In the genomic region with DNA sequence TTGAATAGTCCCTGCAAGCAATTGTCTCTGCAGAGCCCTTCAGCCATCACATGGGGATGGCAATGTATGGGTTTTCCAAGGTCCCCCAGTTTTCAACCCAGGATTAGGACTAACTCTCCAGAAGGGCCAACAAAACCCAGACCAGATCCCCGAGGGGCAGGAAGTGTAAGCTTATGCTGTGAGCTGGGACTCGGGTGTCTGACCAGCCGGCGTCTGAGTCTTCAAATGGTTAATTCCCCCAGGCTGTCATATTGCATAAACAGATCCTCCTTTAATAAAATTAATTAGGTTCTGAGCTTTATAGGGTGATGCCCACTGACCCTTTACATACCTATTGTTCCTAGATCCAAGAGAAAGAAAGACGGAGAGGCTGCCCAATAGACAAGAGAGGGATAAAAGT, we compare ENCODE assay signal across 12 mouse cellular contexts. TPM values are rescaled to one million over a fixed set of nuclear protein-coding genes. Genes with fewer than 3 reads are reported as not detected.
DNase-seq lines count a peak whose midpoint lies in the region; ATAC-seq lines count a peak whose summit lies in the region.
"Had no signal": no experiment of that assay in that cellular context is flagged by ENCODE, and none has a peak within 500 bp of the region (broad histone marks: within the 10 kb centered on the region; RNA-seq: fewer than 3 reads in every experiment).

No protein-coding gene starts in this region.

- H3K36me3 ChIP-seq in kidney, embryonic 15.5 days, result no peaks in the 10 kb centered on the region
- H3K36me3 ChIP-seq in forebrain, embryonic 11.5 days (ENCODE audit: control insufficient read depth, insufficient read depth, low read length), result no peaks in the 10 kb centered on the region
- no peaks in the 10 kb centered on the region for H3K36me3 ChIP-seq in limb, embryonic 11.5 days (ENCODE audit: control insufficient read depth, insufficient read depth, low read length)
- no peaks in the 10 kb centered on the region for H3K36me3 ChIP-seq in neural tube, embryonic 14.5 days (ENCODE audit: control insufficient read depth, insufficient read depth, low read length)

- no peak overlapping the region for H3K27ac ChIP-seq in kidney, embryonic 15.5 days
- H3K27ac ChIP-seq in forebrain, embryonic 11.5 days (ENCODE audit: low read depth, low read length), result no peak overlapping the region
- H3K27ac ChIP-seq in limb, embryonic 11.5 days (replicated peaks; ENCODE audit: low read depth, low read length), result no peak overlapping the region
- H3K27ac ChIP-seq in neural tube, embryonic 14.5 days (ENCODE audit: low read depth, low read length), result no peak overlapping the region

- no peak for ATAC-seq in kidney, embryonic 15.5 days (replicated peaks; ENCODE audit: low FRiP score)
- peak; percentile 44 for ATAC-seq in forebrain, embryonic 11.5 days (replicated peaks; ENCODE audit: low FRiP score)
- no peak for ATAC-seq in limb, embryonic 11.5 days (ENCODE audit: insufficient number of reproducible peaks, low FRiP score, low TSS enrichment, low read depth)
- ATAC-seq in neural tube, embryonic 14.5 days (ENCODE audit: low read depth), result no peak

- DNase-seq in kidney, postnatal 10 days, result no peak
- no peak for DNase-seq in forebrain, embryonic 11.5 days (ENCODE audit: low spot score)
- DNase-seq in limb, embryonic 11.5 days (ENCODE audit: low spot score), result peak; percentile 46
- no peak for DNase-seq in thymus, postnatal 0 days (ENCODE audit: low spot score)
- no peak for DNase-seq in layer of hippocampus, postnatal 10 days (ENCODE audit: low spot score in 2 of 2)
- no peak for DNase-seq in left cerebral cortex, postnatal 25 days (ENCODE audit: low spot score in 2 of 2)
- DNase-seq: kidney, adult 18-20 months; lung, postnatal 36 days had no signal

- H3K4me2 ChIP-seq in kidney, embryonic 15.5 days, result peak overlapping the region; percentile 45
- peak overlapping the region; percentile 53 for H3K4me2 ChIP-seq in forebrain, embryonic 11.5 days (ENCODE audit: low read depth, low read length, severe bottlenecking)
- peak overlapping the region; percentile 43 for H3K4me2 ChIP-seq in limb, embryonic 11.5 days (ENCODE audit: low read depth, severe bottlenecking)
- H3K4me2 ChIP-seq in neural tube, embryonic 14.5 days (ENCODE audit: low read depth, low read length), result peak overlapping the region; percentile 52

- H3K4me1 ChIP-seq in kidney, embryonic 15.5 days, result peaks cover 12% of the 10 kb centered on the region
- H3K4me1 ChIP-seq in forebrain, embryonic 11.5 days (replicated peaks; ENCODE audit: control insufficient read depth, insufficient read depth, low read length), result peaks cover 6% of the 10 kb centered on the region; the same call in 1 of the 2 replicates
- H3K4me1 ChIP-seq in limb, embryonic 11.5 days (ENCODE audit: control insufficient read depth, insufficient read depth, low read length), result peaks cover 16% of the 10 kb centered on the region
- H3K4me1 ChIP-seq in neural tube, embryonic 14.5 days (ENCODE audit: control insufficient read depth, insufficient read depth, low read length), result peaks cover 19% of the 10 kb centered on the region

- intact Hi-C loops in left cerebral cortex, postnatal 25 days (cut with DNase I), result loop anchor here (5.0 kb wide), 1 partner anchor 1797 kb away; no protein-coding TSS in a partner anchor

- H3K4me3 ChIP-seq in kidney, embryonic 15.5 days (replicated peaks), result peak overlapping the region; percentile 17; the same call in 1 of the 2 replicates
- no peak overlapping the region; the same call in 1 of the 2 replicates for H3K4me3 ChIP-seq in forebrain, embryonic 11.5 days (ENCODE audit: low read depth, low read length)
- H3K4me3 ChIP-seq in limb, embryonic 11.5 days (ENCODE audit: low read depth, low read length), result no peak overlapping the region
- peak overlapping the region; percentile 19; the same call in 1 of the 2 replicates for H3K4me3 ChIP-seq in neural tube, embryonic 14.5 days (ENCODE audit: low read depth, low read length)

- H3K9me3 ChIP-seq in kidney, embryonic 15.5 days (replicated peaks), result no peaks in the 10 kb centered on the region
- no peaks in the 10 kb centered on the region for H3K9me3 ChIP-seq in forebrain, embryonic 11.5 days (ENCODE audit: control insufficient read depth, low read length)
- H3K9me3 ChIP-seq in limb, embryonic 11.5 days (ENCODE audit: control insufficient read depth, low read length), result no peaks in the 10 kb centered on the region
- no peaks in the 10 kb centered on the region for H3K9me3 ChIP-seq in neural tube, embryonic 14.5 days (ENCODE audit: control insufficient read depth, low read length)

- no peak overlapping the region for H3K9ac ChIP-seq in kidney, embryonic 15.5 days
- H3K9ac ChIP-seq in forebrain, embryonic 11.5 days (ENCODE audit: low read length), result peak overlapping the region; percentile 0; the same call in 1 of the 2 replicates
- no peak overlapping the region for H3K9ac ChIP-seq in limb, embryonic 11.5 days (ENCODE audit: low read length)
- H3K9ac ChIP-seq in neural tube, embryonic 14.5 days (replicated peaks; ENCODE audit: low read depth, low read length), result no peak overlapping the region

- H3K27me3 ChIP-seq in kidney, embryonic 15.5 days, result peaks cover 78% of the 10 kb centered on the region
- peaks cover 2% of the 10 kb centered on the region; the same call in 1 of the 2 replicates for H3K27me3 ChIP-seq in forebrain, embryonic 11.5 days (ENCODE audit: control insufficient read depth, insufficient read depth, low read length)
- no peaks in the 10 kb centered on the region for H3K27me3 ChIP-seq in limb, embryonic 11.5 days (ENCODE audit: control insufficient read depth, insufficient read depth, low read length)
- no peaks in the 10 kb centered on the region for H3K27me3 ChIP-seq in neural tube, embryonic 14.5 days (ENCODE audit: control insufficient read depth, insufficient read depth, low read length)

- whole genome bisulfite sequencing in kidney, embryonic 15.5 days, result 3% methylated on average over 5 of the region's 5 CpGs
- WGBS in forebrain, embryonic 11.5 days, result 1% methylated on average over 5 of the region's 5 CpGs
- WGBS in limb, embryonic 11.5 days, result 0% methylated on average over 5 of the region's 5 CpGs
- 7% methylated on average over 5 of the region's 5 CpGs for WGBS in neural tube, embryonic 14.5 days

RNA-seq across cellular contexts. Expression of a gene that starts 14.4 kb away (rescaled TPM):
- polyA plus RNA-seq in kidney, embryonic 15.5 days (2015; fragmentation: Nextera tagmentation; extraction: Ambion mirVana), result not detected in 2 replicates
- polyA plus RNA-seq in forebrain, embryonic 11.5 days (2014; fragmentation: Nextera tagmentation; extraction: Ambion mirVana), result not detected in 2 replicates
- not detected in 2 replicates for polyA plus RNA-seq in limb, embryonic 11.5 days (2014; fragmentation: Nextera tagmentation; extraction: Ambion mirVana)
- polyA plus RNA-seq in neural tube, embryonic 14.5 days (2014; fragmentation: Nextera tagmentation; extraction: Ambion mirVana), result not detected in 2 replicates
- polyA plus RNA-seq in thymus, postnatal 0 days (2015; fragmentation: Nextera tagmentation; extraction: Ambion mirVana), result not detected in 2 replicates
- total RNA-seq in layer of hippocampus, postnatal 10 days (2021), result 1 to 10 TPM in 1 of 2 experiments, not detected in 1; 1.2 TPM
- total RNA-seq in left cerebral cortex, postnatal 25 days (2021), result 1 to 10 TPM; 1.0 to 1.4 TPM
- total RNA-seq: adrenal gland, adult 18-20 months had no signal
- polyA plus RNA-seq: small intestine, adult 2 months had no signal

RNA-seq across cellular contexts. Expression of a gene that starts 17.4 kb away (rescaled TPM):
- 2.9 and 3.6 TPM in 2 replicates for polyA plus RNA-seq in kidney, embryonic 15.5 days (2015; fragmentation: Nextera tagmentation; extraction: Ambion mirVana)
- 97.0 and 101 TPM in 2 replicates for polyA plus RNA-seq in forebrain, embryonic 11.5 days (2014; fragmentation: Nextera tagmentation; extraction: Ambion mirVana)
- polyA plus RNA-seq in limb, embryonic 11.5 days (2014; fragmentation: Nextera tagmentation; extraction: Ambion mirVana), result 95.2 and 98.4 TPM in 2 replicates
- 143 and 145 TPM in 2 replicates for polyA plus RNA-seq in neural tube, embryonic 14.5 days (2014; fragmentation: Nextera tagmentation; extraction: Ambion mirVana)
- 7.4 and 8.0 TPM in 2 replicates for polyA plus RNA-seq in thymus, postnatal 0 days (2015; fragmentation: Nextera tagmentation; extraction: Ambion mirVana)
- 100 to 1,000 TPM; 159 to 162 TPM for total RNA-seq in layer of hippocampus, postnatal 10 days (2021)
- total RNA-seq in left cerebral cortex, postnatal 25 days (2021), result 100 to 1,000 TPM in 1 of 2 experiments, 10 to 100 TPM in 1; 94.7 to 104 TPM

Comparison
In these comparisons a context has a peak if more than half of its experiments do, and no peak if none do; other contexts are left out.
1. H3K4me3 ChIP-seq: peak in kidney, embryonic 15.5 days (single experiment) and neural tube, embryonic 14.5 days (single experiment); none in forebrain, embryonic 11.5 days (single experiment) and limb, embryonic 11.5 days (single experiment).
2. RNA of a gene that starts 17.4 kb away (polyA plus RNA-seq): 143 to 145 TPM in neural tube, embryonic 14.5 days, 97.0 to 101 TPM in forebrain, embryonic 11.5 days and 95.2 to 98.4 TPM in limb, embryonic 11.5 days; 7.4 to 8.0 TPM in thymus, postnatal 0 days and 2.9 to 3.6 TPM in kidney, embryonic 15.5 days; every median in the first group is over 10 times any median in the second.
3. Peak in every context shown above with its lines, with median percentiles within 50 percentile points of each other: H3K4me2 ChIP-seq.